Comparison of ENCODE assay signal across 8 mouse cellular contexts in genomic region chr6:49930104-49930503, GRCm38 (mm10).
DNase-seq lines count a peak whose midpoint lies in the region; ATAC-seq and TF ChIP-seq lines count a peak whose summit lies in the region.
"Had no signal": no experiment of that assay in that cellular context is flagged by ENCODE, and none has a peak within 500 bp of the region (broad histone marks: within the 10 kb centered on the region; RNA-seq: fewer than 3 reads in every experiment).

No protein-coding gene starts in this region.

- H3K27me3 ChIP-seq in neural tube, embryonic 15.5 days (replicated peaks) = no peaks in the 10 kb centered on the region
- no peaks in the 10 kb centered on the region for H3K27me3 ChIP-seq in midbrain, embryonic 16.5 days (ENCODE audit: control insufficient read depth, insufficient read depth, low read depth, low read length)
- H3K27me3 ChIP-seq: liver, embryonic 13.5 days had no signal

- ATAC-seq in neural tube, embryonic 15.5 days (ENCODE audit: low FRiP score) = peak; percentile 75
- no peak for ATAC-seq in midbrain, embryonic 16.5 days

- H3K9me3 ChIP-seq in neural tube, embryonic 15.5 days (replicated peaks) = no peaks in the 10 kb centered on the region
- no peaks in the 10 kb centered on the region for H3K9me3 ChIP-seq in midbrain, embryonic 16.5 days (replicated peaks; ENCODE audit: control insufficient read depth, low read length, poor library complexity, severe bottlenecking)
- H3K9me3 ChIP-seq: liver, embryonic 13.5 days had no signal

- H3K9ac ChIP-seq in neural tube, embryonic 15.5 days (replicated peaks) = no peak overlapping the region
- H3K9ac ChIP-seq in midbrain, embryonic 16.5 days (ENCODE audit: low read depth, low read length) = no peak overlapping the region
- H3K9ac ChIP-seq: liver, embryonic 13.5 days had no signal

- peak; percentile 80 for TF ChIP-seq CTCF in layer of hippocampus, adult 2 months (conservative IDR thresholded peaks at IDR 0.05)

- H3K4me1 ChIP-seq in neural tube, embryonic 15.5 days = no peaks in the 10 kb centered on the region
- H3K4me1 ChIP-seq in midbrain, embryonic 16.5 days (ENCODE audit: control insufficient read depth, insufficient read depth, low read length) = no peaks in the 10 kb centered on the region
- H3K4me1 ChIP-seq: liver, embryonic 13.5 days had no signal

- DNase-seq in layer of hippocampus, adult 2 months (ENCODE audit: low spot score in 2 of 2) = peak in 1 of 2 experiments; percentile 7
- DNase-seq in layer of hippocampus, adult 9-11 months = no peak
- peak; percentile 8 for DNase-seq in MN1 (ENCODE audit: low spot score)
- DNase-seq in embryo, embryonic 10.5 days (ENCODE audit: low spot score) = peak; percentile 61
- DNase-seq in testis, postnatal 10 days (ENCODE audit: low spot score) = no peak
- DNase-seq: liver, embryonic 13.5 days had no signal

- H3K4me2 ChIP-seq in neural tube, embryonic 15.5 days = no peak overlapping the region
- H3K4me2 ChIP-seq in midbrain, embryonic 16.5 days (ENCODE audit: low read length) = no peak overlapping the region
- H3K4me2 ChIP-seq: liver, embryonic 13.5 days had no signal

- H3K4me3 ChIP-seq in layer of hippocampus, adult 2 months = no peak overlapping the region
- H3K4me3 ChIP-seq in neural tube, embryonic 15.5 days (replicated peaks) = no peak overlapping the region
- H3K4me3 ChIP-seq in midbrain, embryonic 16.5 days (ENCODE audit: low read depth, low read length) = no peak overlapping the region
- H3K4me3 ChIP-seq: liver, embryonic 13.5 days had no signal

- H3K27ac ChIP-seq in layer of hippocampus, adult 2 months = no peak overlapping the region
- no peak overlapping the region for H3K27ac ChIP-seq in neural tube, embryonic 15.5 days (replicated peaks)
- H3K27ac ChIP-seq in midbrain, embryonic 16.5 days (ENCODE audit: low read length) = no peak overlapping the region
- H3K27ac ChIP-seq: liver, embryonic 13.5 days had no signal

- H3K36me3 ChIP-seq in neural tube, embryonic 15.5 days = no peaks in the 10 kb centered on the region
- H3K36me3 ChIP-seq in midbrain, embryonic 16.5 days (ENCODE audit: control insufficient read depth, insufficient read depth, low read length) = no peaks in the 10 kb centered on the region
- H3K36me3 ChIP-seq: liver, embryonic 13.5 days had no signal

- WGBS in neural tube, embryonic 15.5 days = 18% methylated on average over 4 of the region's 4 CpGs
- WGBS in midbrain, embryonic 16.5 days = 50% methylated on average over 4 of the region's 4 CpGs

Comparison
In these comparisons a context has a peak if more than half of its experiments do, and no peak if none do; other contexts are left out.
1. DNase-seq: peak in MN1 (single experiment) and embryo, embryonic 10.5 days (single experiment); none in layer of hippocampus, adult 9-11 months (single experiment) and testis, postnatal 10 days (single experiment).